Mouse (Mus musculus) neural tube, embryonic 14.5 days (tissue): Measurements from ENCODE around the gene Gm5796. TPM values are rescaled to one million over a fixed set of nuclear protein-coding genes. Genes with fewer than 3 reads are reported as not detected.
"Not testable (repeated sequence)": the region's sequence is repeated elsewhere in the genome, so short reads cannot be mapped to it uniquely, and the experiment has no call there.

Source experiments
- ATAC-seq: fragments of 200-750 bp; cut with Nextera tagmentation; 2 replicates; pipeline ENCODE4 v1.8.0; 2017; ENCODE audit warnings: low read depth, mild to moderate bottlenecking, moderate TSS enrichment, moderate library complexity
- H3K27ac ChIP-seq: fragments of 300-500 bp; sonication (generic); 2 replicates; pipeline ENCODE4 v1.5.1; 2014; ENCODE audit warnings: low read depth, mild to moderate bottlenecking, control low read depth, low read length, moderate library complexity, mixed read lengths
- H3K27me3 ChIP-seq: fragments of 300-500 bp; sonication (generic); 2 replicates; pipeline ENCODE4 v1.6.1; 2014; ENCODE audit warnings: low read length; ENCODE audit not compliant: control insufficient read depth, insufficient read depth
- H3K36me3 ChIP-seq: fragments of 300-500 bp; sonication (generic); 2 replicates; pipeline ENCODE4 v1.6.1; 2014; ENCODE audit warnings: low read length, mixed read lengths; ENCODE audit not compliant: control insufficient read depth, insufficient read depth
- H3K4me1 ChIP-seq: fragments of 300-500 bp; sonication (generic); 2 replicates; pipeline ENCODE4 v1.6.1; 2014; ENCODE audit warnings: low read length; ENCODE audit not compliant: control insufficient read depth, insufficient read depth
- H3K4me2 ChIP-seq: fragments of 300-500 bp; sonication (generic); 2 replicates; pipeline ENCODE4 v1.6.1; 2014; ENCODE audit warnings: mild to moderate bottlenecking, low read depth, low read length, control low read depth
- H3K4me3 ChIP-seq: fragments of 300-500 bp; sonication (generic); 2 replicates; pipeline ENCODE4 v1.5.1; 2014; ENCODE audit warnings: low read depth, low read length, control low read depth, mixed read lengths
- H3K9ac ChIP-seq: fragments of 300-500 bp; sonication (generic); replicated peaks from 2 replicates; pipeline ENCODE4 v1.6.1; 2014; ENCODE audit warnings: low read depth, mild to moderate bottlenecking, control low read depth, low read length, mixed read lengths
- H3K9me3 ChIP-seq: fragments of 300-500 bp; sonication (generic); 2 replicates; pipeline ENCODE4 v1.6.1; 2016; ENCODE audit warnings: low read length; ENCODE audit not compliant: control insufficient read depth
- WGBS: fragments of 180-500 bp; shearing (Covaris S2); extraction: QIAGEN DNeasy Blood & Tissue Kit; methylation state at CpG from one replicate; pipeline ENCODE4 v1.1.7; 2014; 5-methylcytosine and 5-hydroxymethylcytosine counted together
- polyA plus RNA-seq: library from polyadenylated mRNA; unstranded; fragments of >200 nt; fragmentation: Nextera tagmentation; extraction: Ambion mirVana; gene quantifications from 2 replicates; pipeline ENCODE4 v1.2.1, GENCODE M21; 2014

Gm5796 gene
- 4.8 and 5.0 TPM in 2 replicates for polyA plus RNA-seq

DNA sequence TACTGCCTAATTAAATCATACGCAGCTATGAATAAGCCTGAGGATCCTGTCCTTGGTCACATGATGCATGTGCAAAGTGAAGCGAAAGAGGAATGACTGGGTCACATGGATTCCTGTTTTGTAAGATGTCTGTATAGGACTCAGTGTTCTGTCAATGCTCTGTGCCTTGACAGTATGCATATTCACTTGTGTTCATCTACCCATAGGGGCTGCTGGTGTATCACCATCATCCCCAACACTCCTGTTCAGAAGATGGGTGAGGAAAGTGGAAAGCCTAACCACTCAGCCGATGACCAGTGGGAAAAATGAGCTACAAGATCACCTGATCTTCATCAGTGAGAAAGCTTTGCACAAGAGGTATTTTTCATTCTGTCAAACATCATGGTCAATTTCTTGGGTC lies at the start of gene Gm5796:
Gene Gm5796, plus strand, starts transcription at position 301 of the 400 bp plus-strand sequence.
- not testable (repeated sequence) for H3K9ac ChIP-seq, H3K27ac ChIP-seq, H3K36me3 ChIP-seq, H3K4me3 ChIP-seq, H3K9me3 ChIP-seq, ATAC-seq, H3K4me1 ChIP-seq, H3K4me2 ChIP-seq, H3K27me3 ChIP-seq
- 83% methylated on average over 1 of the region's 3 CpGs for WGBS

DNA sequence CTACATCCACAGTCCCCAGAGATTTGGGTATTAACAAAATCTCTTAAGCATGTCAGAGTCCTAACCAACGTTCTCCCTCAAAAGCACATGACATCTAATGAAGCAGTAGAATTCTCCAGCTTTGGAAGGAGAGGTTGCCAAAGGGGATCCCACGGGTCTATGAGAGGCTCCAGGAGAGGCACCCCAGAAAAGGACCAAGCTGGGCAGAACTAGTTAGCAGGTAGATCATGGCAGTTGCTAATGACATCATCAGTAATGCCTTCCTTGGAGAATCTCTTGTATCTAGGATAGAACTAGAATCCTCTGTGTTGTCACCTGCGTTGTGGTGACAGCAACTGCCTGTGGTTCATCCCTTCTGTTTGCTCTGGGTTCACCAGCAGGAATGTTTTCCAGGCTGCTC lies 25.6 kb upstream of the Gm5796 start, which contains the start of gene Gm3099:
Gene Gm3099, plus strand, starts transcription at position 301 of the 400 bp plus-strand sequence.
- not testable (repeated sequence) for H3K27me3 ChIP-seq, H3K36me3 ChIP-seq, H3K9ac ChIP-seq, H3K4me1 ChIP-seq, ATAC-seq, H3K9me3 ChIP-seq, H3K4me2 ChIP-seq, H3K4me3 ChIP-seq, H3K27ac ChIP-seq
- 71% methylated on average over 1 of the region's 3 CpGs for WGBS

DNA sequence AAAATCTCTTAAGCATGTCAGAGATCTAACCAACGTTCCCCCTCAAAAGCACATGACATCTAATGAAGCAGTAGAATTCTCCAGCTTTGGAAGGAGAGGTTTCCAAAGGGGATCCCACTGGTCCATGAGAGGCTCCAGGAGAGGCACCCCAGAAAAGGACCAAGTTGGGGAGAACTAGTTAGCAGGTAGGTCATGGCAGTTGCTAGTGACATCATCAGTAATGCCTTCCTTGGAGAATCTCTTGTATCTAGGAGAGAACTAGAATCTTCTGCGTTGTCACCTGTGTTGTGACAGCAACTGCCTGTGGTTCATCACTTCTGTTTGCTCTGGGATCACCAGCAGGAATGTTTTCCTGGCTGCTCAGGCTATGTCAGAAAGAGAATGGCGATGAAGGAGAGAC lies 60.1 kb downstream of the Gm5796 start, which contains the start of gene Gm3115:
Gene Gm3115, plus strand, starts transcription at position 301 of the 400 bp plus-strand sequence.
- ATAC-seq, result not testable (repeated sequence)

More for the DNA sequence above, 60.1 kb downstream of the Gm5796 start, which contains the start of gene Gm3115:
- H3K36me3 ChIP-seq, H3K9ac ChIP-seq, H3K4me3 ChIP-seq, H3K27me3 ChIP-seq, H3K27ac ChIP-seq, H3K4me2 ChIP-seq, H3K9me3 ChIP-seq, H3K4me1 ChIP-seq: not testable (repeated sequence)
- 72% methylated on average over 3 of the region's 3 CpGs for WGBS

Other genes starting within 250 kb of the Gm5796 start
- gene Gm3002, start 213.9 kb upstream of the Gm5796 start, polyA plus RNA-seq, result 5.8 and 8.8 TPM in 2 replicates
- 0.28 and 0.39 TPM in 2 replicates for gene Gm3033, start 177.7 kb upstream of the Gm5796 start, polyA plus RNA-seq
- gene Gm2916, start 139.8 kb upstream of the Gm5796 start, polyA plus RNA-seq, result not detected in 2 replicates
- gene Gm3029, start 92.2 kb upstream of the Gm5796 start, polyA plus RNA-seq, result not detected in 2 replicates
- 1.9 and 2.7 TPM in 2 replicates for gene Gm3095, start 60.4 kb upstream of the Gm5796 start, polyA plus RNA-seq
- gene Gm3099, start 25.5 kb upstream of the Gm5796 start, polyA plus RNA-seq, result not detected in 2 replicates
- not detected in 2 replicates for gene Gm3115, start 60.2 kb downstream of the Gm5796 start, polyA plus RNA-seq
- gene Gm8108, start 86.6 kb downstream of the Gm5796 start, polyA plus RNA-seq, result 4.3 and 7.5 TPM in 2 replicates
- gene Gm3127, start 141.1 kb downstream of the Gm5796 start, polyA plus RNA-seq, result not detected in 2 replicates
- 9.9 and 12.7 TPM in 2 replicates for gene Gm2974, start 158.6 kb downstream of the Gm5796 start, polyA plus RNA-seq
- gene Gm3138, start 225.7 kb downstream of the Gm5796 start, polyA plus RNA-seq, result not detected in 2 replicates